Mouse (Mus musculus) cerebellum, adult 18-20 months (tissue): ENCODE results near the gene Rap1gap.

Experiments used
- DNase-seq, 2 experiments: peaks; one replicate each; pipeline ENCODE4 v3.0.0; 2021

Rap1gap gene

DNA sequence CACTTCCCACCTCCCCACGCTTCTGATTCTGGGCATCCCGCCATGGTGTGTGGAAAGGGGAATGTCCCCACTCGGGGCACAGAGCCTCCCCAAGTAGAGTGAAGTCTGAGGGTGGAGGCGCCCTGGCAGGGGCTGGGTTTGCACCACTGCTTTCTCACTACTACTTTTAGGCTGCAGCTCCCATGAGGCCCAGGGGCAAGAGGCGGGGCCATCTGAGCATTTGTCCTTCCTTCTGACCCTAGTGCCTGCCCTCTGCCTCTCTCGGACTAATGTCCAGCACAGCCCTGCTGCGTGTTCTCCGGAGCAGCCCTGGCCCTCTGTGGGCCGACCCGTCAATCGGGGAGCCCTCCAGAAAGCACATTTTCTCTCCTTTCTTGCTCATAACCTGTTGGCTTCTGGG, 59.7 kb downstream of the Rap1gap start:
- DNase-seq: no peak

DNA sequence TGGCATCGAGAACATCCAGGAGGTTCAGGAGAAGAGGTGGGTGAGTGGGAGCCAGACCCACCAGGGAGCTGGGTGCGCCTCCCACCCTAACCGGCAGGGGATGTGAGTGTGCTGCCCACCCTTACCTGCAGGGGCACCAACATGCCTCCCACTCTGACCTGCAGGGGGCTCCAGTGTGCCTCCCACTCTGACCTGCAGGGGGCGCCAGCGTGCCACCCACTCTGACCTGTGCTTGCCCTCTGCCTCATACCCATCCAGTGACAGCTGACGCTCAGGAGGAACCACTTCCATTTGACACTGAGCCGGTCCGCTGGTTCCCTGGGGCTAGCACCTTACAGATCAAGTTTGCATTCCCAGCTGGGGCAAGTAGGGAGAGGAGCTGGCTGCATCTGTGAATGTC, 60.2 kb downstream of the Rap1gap start:
- DNase-seq: peak; percentile 48 to 68

DNA sequence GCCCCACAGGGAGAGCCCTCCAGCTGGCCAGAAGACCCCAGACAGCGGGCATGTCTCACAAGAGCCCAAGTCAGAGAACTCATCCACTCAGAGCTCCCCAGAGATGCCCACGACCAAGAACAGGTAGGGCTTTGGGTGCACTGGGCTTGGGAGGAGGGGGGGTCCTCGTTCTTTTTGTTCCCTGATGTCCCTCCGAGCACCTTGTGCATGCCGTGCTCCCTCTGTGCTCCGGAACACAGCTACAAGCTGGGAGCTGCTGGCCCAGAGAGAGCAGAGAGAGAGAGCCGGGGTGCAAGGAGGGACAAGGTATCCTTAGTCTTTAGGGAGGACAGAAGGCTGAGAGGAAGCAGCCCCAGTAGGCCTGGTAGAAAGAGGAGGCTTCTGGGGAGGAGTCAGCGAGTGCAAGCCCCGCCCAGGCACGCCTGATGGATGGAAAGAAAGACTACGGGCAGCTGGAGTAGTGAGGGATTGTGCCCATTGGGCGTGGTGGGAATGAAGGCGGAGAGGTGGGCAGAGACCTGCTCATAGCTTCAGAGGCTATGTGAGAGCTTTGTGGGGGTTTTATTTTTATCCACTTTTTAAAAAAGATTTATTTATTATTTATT, 61.1 kb downstream of the Rap1gap start:
- peak in 1 of 2 experiments; percentile 17 for DNase-seq

DNA sequence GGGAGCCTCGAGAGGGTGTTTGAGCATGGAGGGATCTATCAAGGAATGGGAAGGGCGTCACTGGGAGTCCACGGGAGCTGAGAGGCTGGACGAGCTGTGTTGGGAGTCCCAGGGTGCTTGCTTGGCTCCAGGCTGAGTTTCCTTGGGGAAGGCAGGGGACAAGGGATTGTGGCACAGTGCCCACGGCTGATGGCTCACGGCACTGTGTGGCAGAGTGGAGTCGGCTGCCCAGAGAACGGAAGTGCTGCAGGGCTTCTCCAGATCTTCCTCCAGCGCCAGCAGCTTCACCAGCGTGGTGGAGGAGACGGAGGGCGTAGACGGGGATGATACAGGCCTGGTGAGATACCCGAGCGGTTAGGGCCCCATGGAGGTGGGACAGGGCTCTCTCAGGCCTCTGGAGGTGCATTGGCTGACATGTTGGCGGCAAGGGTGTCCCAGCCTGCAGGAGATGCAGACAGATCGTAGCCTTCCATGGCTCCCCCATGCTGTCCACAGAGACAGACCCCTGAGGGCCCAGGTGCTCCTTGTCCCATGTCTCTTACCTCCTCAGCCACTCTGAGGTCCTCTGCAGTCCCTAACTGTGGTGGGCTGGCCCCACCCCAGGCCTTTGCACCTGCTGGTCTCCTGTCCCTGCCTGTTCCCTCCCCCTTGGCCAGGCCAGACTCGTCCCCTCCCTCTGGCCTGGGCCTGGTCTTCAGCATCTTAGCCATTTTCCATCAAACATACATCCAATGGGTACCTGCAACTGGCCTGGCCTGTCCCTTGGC, 62.4 kb downstream of the Rap1gap start:
- peak; percentile 73 to 78 for DNase-seq

DNA sequence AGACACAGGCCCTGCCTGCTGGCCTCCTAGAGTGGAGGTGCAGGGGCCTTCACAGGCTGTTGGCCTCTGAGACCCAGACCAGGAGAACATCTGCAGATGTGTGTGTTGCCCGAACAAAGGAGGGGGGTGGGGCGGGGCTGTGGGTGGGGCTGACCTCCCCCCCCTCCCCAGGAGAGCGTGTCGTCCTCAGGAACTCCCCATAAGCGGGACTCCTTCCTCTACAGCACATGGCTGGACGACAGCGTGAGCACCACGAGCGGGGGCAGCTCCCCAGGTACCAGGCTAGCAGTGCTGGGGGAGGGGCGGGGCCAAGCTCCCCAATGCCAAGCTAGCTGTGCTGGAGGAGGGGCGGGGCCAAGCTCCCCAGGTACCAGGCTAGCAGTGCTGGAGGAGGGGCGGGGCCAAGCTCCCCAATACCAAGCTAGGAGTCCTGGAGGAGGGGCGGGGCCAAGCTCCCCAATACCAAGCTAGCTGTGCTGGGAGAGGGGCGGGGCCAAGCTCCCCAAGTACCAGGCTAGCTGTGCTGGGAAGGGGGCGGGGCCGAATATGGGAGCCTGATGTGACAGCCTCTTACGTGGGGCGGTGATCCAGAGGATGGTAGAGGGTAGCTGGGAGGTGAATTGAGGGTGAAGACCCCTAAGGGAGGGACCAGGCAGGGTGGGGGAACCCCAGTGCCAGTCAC, 63.1 kb downstream of the Rap1gap start:
- peak; percentile 54 to 66 for DNase-seq

DNA sequence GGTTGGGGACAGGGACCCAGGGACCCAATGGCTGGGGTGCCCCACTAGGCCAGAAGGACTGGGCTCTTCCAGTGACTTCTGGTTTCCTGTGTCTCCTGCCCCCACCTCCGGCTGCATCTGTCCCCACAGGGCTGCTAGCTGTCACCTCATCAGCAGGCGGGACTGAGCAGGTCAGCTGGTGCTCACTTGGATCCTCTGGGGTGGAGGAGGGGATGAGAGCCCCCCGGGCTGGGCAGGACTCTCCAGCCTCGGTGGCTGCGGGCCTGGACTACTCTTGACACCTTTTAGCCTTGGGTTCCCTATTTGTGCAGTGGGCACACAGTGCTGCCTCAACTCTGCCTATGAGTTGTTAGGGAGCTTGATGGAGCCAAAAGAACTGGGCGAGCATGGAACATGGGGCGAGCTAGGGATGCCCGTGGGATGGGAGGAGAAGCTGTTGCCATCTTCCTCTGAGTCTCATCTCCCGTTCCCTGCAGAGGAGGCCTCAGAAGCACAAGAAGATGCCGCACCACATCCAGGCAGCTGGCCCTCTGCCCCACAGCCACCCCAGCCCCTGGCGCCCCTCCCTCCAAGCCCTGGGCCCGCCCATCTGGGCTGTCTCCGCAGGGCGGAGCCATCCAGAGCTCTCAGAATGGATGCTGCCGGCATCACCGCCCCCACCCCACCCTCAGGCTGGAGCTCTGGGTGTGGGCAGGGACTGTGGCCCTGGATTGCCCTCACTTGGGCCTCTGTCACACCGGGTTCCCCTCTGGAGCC, 64.1 kb downstream of the Rap1gap start:
- no peak for DNase-seq

DNA sequence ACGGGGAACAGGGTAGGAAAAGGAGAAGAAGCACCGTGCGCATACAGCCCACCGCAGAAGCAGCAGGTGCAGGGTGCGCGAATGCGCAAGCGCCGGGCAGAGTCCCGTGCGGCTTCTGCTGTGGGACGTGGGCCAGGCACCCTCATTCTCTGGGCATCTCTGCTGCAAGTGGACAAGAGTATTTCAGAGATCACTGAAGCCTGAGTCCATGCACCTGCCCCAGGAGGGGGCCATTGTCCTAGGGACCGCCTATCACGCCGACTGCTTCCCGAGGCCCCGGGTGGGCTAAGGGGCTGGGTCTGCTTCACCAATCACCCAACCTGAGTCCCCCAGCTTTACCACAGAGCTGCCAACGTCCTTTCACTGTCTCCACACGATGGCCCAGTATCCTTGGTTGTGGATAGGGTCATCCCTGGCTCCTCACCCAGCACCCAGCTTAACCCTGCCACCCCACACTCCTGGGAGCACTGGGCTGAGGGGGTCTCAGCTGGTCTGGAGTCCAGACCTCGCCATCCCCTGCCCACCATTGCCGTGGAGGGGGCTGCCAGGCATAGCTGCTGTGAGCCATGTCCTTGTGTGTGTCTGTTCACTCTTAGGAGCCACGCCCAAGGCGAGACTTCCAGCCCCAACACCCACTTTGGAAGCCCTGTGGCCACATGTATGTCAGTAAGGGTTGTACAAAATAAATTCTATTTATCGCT, 64.8 kb downstream of the Rap1gap start:
- no peak for DNase-seq

DNA sequence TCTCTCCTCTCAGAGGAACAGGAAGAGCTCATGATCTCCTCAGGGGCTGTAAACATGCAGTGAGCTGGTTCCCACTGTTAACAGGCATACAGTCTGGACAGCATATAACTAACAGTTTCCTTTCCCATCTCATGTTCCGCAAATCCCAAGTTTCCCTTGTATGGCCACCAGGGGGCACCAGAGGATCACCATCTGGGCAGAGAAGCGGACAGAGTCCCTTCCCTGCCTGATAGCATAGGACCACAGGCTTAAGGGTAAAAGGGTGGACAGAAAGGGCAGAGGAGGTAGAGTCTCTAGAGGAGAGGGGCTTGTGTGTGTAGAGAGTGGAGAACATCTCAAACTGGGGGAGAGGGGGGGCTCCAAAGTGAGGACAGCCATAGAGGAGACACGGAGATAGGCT, 65.6 kb downstream of the Rap1gap start:
- peak; percentile 92 to 95 for DNase-seq

DNA sequence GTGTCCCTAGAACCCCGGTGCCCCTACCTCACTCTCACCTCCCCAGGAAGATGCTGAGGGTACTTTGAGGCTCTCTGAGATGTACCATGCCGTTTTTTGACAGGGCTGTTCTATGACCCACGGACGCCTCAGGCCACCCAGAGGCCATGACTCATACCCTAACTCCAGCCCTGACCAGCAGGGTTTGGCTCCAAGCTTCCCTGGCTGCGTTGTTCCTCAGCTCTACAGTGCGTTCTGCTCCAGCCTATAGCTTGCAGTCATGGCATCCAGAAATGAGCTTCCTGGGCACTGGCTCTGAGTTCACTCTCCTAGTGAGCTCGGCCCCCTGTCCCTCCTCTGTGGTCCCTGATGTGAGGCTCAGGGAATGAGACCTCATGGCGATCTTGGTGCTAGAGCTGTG, 66.2 kb downstream of the Rap1gap start:
- DNase-seq: peak; percentile 54

DNA sequence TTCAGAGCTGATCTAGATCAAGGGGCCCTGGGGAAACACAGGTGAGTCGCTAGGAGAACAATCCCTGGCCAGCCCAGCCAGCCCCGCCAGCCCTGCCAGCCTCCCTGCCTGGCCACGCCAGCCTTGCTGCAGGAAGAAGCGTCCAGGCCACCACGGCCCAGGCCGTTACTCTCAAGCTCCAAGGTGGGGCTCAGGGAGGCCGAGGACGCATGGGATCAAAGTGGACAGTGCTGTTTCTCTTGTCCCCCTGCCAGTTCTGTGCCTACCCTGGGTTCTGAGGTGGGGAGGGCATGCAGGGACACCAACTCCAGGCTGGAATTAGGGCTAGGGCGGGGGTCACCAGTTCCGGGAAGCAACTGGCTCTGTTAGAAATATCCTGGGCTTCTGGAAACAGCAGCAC, 67.4 kb downstream of the Rap1gap start:
- peak; percentile 63 to 68 for DNase-seq

DNA sequence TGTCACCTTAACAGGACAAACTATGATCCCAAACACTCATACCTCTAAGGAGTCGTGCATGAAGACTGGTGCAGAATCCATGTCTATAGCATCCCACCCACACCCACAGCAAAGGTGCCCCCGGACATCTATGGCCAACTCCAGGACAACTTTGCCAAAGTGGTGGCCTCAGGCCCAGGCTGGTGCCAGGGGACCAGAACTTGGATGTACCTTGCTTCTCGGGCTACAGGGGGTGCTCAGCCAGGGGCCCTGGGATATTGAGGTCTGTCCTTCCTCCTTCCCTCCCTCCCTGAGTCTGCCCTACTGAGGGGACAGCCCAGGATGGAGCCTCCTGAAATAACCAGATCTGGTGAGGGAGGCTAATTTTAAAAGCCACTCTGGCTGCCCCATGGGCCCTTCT, 67.8 kb downstream of the Rap1gap start:
- peak in 1 of 2 experiments; percentile 47 for DNase-seq

DNA sequence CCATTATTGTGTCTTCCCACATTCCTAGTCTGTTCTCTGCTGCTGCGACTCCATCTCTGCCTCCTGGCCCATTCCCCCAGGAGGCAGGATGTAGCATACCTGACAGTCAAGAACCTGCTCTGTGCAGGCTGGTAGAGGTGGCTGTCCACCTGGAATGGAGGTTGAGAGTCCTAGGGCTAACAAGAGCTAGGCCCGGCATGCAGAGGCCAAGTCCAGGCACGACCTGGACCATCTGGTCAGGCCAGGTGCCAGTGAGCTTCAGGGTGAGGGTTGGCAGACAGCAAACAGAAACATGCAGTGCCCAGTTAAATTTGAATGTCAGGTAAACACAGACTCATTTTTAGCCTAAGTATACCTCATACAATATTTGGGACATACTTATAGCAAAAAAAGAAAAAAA, 68.4 kb downstream of the Rap1gap start:
- peak; percentile 92 to 94 for DNase-seq

DNA sequence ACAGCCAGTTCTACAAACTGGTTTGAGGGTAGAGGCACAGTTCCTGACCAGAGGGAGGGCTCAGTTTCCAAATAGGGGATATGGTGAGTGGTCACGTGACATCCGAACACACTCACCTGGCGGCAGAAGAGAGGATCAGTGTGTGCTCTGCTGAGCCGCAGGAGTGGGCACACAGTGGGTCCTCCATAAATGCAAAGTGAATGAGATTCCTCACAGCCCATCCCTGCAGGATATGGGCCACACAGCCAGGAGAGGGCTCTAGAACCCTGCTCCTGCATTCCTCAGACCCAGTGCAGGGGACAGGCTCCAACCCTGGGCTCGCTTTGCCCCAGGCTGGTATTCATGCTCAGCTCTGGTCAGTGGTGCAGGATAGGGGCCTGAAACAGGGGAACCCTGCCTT, 68.9 kb downstream of the Rap1gap start:
- peak in 1 of 2 experiments; percentile 39 for DNase-seq

DNA sequence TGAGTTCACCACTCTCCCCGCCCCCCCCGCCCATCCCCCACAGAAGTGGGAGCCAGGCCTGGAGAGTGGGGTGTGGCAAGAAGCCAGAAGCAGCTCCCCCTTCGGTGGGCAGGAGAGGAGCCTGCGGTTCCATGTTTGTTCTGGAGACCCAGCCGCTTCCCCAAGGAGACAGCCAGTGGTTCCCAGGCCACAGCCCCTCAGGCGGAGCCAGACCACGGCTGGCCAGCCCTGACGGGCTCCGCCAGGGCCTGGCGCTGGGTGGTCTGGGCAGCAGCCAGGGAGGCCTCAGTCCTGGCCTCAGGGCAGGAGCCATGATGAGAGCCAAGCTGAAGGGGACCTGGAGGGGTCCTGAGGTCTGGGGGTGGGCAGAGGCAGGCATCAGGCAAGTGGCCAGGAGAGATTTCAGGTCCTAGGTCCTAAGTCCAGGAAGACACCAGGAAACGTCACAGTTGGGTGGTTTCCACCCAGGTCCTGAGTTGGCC, 71.7 kb downstream of the Rap1gap start:
- no peak for DNase-seq

DNA sequence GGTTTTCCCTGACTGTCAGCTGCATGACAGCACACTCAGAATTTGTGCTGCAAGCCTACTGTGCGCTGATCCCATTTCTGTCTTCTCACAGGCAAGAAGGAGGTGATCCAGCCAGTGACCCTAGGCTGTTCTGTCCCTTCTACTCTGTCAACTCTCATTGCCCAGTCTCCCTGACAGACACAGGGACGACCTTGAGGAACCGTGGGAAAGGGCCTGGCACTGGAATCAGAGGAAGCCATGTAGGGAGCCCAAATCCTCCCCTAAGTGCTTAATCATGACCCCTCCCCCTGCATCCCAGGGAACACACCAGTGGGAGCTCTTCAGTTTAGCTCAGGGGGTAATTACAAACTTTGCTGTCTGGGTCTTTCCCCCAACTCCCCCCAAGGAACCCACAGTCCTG, 73.2 kb downstream of the Rap1gap start:
- no peak for DNase-seq

DNA sequence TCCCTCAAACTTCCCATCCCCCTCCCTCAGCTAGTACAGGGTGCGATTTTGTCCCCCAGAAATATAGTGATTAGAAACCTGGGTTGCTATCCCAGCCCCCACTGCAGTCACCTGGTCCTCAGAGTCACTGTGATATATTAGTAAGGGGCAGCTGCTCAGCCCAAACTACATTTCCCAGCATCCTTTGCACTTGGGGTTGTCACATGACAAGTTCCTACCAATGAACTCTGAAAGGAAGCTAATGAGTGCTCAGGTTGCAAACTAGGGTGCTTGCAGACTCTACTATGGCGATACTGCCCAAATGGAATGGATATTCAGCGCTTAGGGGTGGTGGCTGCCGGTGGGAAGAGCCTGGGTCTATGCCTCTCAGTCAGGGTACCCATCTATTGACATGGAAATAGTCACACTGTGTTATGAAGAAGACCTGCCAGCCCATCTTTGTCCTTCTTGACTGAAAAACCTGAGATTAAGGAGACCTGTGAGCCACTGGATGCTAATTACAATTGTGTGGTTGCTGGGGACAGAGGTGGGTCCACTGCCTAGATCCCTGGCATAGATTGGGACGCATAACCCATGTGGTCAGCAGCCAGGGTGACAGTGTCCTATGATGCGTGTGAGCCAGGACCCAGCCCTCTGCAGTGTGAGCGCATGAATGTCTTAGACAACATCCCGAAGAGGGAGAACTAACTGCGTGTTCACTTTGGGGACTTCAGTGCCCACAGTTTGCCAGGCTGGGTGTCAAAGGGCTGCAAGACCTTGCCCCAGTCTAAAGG, 74.8 kb downstream of the Rap1gap start:
- DNase-seq: peak; percentile 35 to 60

DNA sequence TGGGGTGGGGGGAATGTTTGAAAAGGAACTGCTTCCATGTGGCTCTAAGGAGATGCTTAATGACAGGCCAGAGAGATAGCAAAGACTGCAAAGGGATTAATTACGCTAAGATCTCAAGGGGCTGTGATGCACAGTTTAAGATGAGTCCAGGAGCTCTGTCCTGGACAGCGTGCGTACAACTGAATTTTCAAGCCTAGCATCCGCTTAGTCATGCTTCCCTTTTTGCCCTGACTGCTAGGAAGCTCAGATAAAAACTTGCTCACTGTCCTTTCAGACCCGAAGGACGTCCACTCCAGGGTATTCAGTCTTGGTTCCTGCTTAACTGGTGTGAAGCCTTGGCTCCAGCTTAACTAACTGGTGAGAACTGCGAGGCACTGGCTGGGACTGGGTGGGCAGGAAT, 75.8 kb downstream of the Rap1gap start:
- DNase-seq: no peak

DNA sequence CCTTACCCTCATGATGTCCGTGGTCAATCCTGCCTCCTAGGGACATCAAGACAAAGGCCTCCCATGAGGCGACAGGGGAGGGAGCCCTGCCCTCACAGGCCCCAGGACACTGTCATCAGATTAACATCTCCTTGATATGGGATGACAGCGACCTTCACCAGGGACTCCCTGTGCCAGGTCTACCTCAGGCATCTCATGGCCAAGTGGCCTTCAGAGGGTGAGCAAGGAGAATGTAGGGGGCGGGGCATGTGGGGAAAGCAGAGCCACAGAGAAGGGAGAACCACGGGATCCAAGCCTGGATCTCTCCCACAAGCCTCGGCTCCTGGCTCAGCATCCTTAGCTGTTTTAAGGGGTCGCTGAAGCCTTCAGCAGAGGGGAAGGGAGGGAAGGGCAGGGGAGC, 79.3 kb downstream of the Rap1gap start:
- DNase-seq: no peak

DNA sequence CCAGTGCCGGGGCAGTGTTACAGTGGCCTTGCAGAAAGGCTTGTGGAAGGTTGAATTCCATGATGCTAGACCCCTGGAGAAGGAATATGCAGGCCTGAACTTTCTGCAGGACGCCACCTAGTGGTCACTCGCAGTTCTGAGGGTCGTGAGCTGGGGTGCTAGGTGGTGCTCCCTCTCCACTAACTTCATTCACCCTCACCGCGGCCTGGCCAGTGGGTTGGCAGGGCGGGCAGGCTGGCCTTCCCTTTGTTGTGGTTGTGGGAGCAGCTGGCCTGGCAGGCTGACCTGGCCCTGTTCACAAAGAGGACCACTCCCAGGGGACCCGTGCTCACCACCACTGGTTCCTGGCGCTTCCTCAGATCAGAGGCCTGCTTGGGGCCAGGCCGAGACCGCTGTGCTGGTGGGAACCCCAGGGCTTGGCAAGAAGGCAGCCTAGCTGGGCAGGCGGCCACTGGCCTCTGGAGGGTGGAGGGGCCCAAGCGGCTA, 80.0 kb downstream of the Rap1gap start:
- DNase-seq: peak; percentile 41 to 58

DNA sequence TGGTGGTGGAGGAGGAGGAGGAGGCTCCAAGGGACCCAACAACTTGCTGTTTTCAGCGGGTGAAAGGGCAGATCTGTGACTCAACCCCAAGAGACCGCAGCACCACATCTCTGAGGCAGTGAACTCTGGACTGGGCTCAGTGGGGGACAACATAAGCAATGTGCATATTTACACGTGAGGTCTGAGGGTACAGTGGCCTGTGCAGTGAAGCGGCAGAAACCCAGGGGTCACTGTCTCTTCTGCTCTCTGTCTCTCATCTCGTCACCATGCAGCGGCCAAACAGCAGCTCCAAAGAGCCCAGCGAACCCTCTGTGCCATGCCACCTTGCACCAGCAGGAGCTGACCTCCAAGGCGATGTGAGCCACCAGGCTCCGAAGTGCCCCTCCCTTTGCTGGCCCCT, 82.6 kb downstream of the Rap1gap start:
- DNase-seq: no peak

DNA sequence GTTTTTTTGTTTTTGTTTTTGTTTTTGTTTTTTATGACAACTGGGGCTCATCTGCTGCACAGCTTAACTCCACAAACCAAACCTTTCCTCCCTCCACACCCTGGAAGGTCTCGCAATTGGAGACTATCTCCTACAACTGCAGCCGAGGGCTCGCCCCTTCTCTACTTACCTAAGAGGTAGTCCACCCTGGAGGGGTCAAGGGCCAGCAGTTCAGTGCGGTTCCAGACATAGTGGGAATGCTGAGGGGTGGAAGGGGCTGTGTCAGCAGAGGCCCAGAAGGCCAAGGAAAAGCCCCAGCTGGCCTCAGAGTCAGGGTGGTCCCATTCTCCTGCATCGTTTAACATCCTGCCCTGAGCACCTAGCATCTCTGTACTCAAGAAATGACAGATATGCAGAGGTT, 83.1 kb downstream of the Rap1gap start:
- no peak for DNase-seq

DNA sequence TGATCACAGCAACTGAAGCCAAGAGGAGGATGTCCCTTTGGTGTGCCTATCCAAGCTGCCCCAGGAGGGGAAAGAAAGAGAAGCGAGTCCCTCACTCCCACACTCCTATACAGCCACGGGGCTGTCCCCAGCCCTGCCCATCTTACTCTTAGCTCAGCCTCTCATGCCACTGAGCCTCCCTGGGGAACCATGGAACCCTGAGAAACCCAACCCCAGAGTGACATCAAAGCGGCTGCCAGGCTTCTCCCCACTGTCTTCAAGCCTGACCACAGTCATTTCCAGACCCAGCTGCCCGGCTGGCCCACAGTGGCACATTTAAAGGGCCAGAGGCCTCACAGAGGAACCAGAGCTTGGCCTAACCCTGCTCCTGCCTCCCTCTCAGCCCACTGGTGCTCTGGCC, 84.2 kb downstream of the Rap1gap start:
- DNase-seq: no peak
